Mouse (Mus musculus): Measurements from ENCODE around the gene Rasgef1b.

DNA sequence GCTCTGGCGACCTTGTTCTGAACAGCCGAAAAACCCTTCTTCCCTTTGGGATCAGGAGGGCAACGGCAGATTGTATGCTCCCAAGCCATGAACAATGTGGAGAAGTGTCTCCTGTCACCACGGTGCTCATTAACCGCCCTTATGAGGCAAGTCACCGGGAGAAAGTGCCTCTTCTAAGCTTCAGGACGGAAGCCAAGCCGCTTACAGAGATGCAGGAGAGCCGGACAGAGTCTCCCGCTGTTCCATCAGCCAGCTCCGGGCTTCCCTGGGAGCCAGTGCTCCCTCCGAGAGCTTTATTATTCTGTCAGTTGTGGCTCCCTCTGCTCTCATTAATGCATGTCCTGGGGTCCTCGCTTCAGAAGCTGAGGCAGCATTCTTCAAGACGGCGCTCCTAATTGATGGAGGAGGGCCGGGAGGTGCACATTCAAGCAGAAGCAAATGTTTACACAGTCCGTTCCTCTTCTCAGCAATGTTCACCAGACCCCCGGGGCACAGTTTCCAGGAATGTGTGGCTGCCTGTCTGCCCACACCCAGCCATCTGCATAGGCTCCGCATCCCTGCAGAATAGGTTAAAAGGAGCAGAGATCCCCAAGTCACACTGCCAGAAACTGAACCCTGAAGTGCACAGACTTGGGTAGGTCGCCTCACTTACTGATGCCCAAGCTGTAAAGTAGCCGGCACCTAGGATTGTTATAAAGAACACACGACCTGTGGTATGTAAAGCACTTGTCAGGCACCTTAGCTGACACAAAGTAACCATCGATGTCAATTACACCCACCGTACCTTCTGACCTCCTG is 115.3 kb downstream of the Rasgef1b start:
- TF ChIP-seq CTCF (IDR thresholded peaks at IDR 0.05; ENCODE audit: control insufficient read depth, insufficient read depth, low read length): no peak
- TF ChIP-seq POLR2A (IDR thresholded peaks at IDR 0.05; ENCODE audit: borderline replicate concordance, control insufficient read depth, low read depth, low read length): no peak
